Mouse (Mus musculus) inflammation-experienced regulatory T-cells, adult 6 months (primary cell): ENCODE results near the gene Vcpkmt. TPM values are rescaled to one million over a fixed set of nuclear protein-coding genes. Genes with fewer than 3 reads are reported as not detected.

ENCODE experiments used
- ATAC-seq: one replicate; pipeline ENCODE4 v1.8.0; 2017
- polyA plus RNA-seq, 3 experiments: library from polyadenylated mRNA; unstranded; fragments of 100-300 nt; shearing (Covaris generic); gene quantifications; one replicate each; pipeline ENCODE4 v1.2.1; 2017

Gene Vcpkmt
- polyA plus RNA-seq, 3 experiments from 2014 or later = 12.5 to 22.1 (median 14.0) TPM

DNA sequence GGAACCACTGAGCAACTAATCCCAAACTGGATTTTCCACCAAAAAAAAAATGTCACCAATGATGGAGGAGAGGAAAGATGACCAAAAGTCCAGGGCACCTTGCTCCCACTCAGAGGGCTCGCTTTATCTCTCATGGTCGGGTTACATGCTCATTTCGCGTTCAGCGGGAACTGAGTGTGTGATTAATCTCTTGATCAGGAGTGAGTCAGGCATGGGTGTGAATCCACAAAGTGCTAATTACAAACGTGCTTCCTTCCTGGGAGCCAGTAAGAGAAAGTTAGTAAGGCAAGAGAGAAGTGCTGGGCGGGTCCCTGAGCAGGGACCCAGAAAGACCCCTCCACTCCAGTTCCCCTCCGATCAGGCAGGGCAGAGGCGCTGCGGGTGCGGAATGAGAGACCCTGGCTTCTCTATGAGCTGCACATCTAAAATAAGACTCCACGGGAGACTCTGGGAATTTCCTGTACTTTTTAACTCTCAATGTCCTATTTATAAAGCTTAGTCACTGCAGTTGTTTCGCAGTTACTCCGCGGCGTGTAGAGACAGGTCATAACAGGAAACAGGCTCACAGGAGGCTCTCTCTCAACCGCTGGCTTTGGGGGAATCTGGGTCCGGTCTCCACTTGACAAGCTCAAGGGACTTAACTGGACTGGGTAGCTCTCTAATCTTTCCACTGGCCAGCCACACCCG, 45.0 kb downstream of the Vcpkmt start:
- peak; percentile 74 for ATAC-seq

DNA sequence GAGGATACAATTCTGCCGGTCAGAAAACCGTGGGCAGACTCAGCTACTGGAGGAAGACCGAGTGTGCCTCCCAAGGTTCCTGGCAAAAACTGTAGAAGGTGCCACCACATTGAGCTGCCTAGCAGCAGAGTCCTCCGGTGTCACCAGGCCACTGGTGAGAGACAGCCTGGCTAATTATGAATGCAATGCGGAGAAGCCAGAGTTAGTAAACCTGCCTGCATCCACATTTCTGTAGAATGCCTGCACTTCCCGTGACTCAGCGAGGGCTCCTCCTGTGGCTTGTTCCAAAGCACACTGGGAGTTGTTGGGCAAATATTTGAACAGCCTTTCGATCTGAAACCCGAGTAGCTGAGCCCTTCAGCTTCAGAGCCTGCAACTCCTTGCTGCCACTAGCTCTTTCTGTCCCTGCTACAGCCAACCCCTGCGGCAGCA, 45.6 kb downstream of the Vcpkmt start:
- no peak for ATAC-seq

DNA sequence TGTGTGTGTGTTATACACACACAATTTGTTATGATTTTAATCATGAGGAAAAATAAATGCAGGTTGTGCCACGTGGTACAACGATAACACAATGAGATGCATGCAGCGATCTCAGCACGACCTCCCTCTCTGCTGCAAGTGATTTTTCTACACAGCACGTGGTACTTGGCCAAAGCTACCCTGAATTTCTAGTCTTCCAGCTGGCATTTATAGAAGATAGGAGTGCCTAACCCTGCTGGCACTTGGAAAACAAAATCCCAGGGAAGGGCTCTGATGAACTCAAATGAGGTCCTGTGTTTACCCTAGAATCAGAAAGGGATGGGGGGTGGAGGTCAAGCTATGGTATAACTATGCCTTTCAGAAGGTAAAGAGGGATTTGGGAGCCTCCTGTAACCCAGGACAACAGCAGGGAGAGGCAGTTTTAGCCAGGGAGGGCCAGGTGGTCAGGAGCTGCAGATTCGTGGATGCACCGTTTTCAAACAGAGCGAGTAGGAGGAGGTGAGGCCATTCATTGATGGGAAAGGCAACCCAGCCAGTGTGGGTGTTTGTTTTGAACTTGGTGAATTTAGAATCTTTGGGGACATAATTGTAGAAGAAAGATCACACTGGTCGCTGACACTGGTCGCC, 46.1 kb downstream of the Vcpkmt start:
- no peak for ATAC-seq

DNA sequence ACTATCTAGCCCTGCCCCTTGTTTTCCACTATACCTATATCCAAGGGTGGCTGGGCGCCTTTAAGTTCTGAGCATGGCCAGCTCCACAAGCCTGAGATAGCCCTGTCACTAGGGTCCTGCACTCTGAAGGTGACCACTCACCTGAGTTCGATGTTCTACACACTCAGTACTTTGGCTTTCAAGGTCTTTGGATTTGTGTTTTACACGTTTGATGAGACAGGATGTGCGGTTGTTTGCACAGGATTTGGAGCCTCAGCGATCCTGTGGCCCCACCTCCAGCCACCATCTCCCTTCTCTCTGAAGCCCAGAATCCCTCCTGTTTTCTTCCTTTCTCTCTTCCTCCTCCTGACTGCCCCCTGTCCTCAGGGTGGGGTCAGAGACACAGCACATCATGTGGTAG, 49.6 kb downstream of the Vcpkmt start:
- no peak for ATAC-seq

DNA sequence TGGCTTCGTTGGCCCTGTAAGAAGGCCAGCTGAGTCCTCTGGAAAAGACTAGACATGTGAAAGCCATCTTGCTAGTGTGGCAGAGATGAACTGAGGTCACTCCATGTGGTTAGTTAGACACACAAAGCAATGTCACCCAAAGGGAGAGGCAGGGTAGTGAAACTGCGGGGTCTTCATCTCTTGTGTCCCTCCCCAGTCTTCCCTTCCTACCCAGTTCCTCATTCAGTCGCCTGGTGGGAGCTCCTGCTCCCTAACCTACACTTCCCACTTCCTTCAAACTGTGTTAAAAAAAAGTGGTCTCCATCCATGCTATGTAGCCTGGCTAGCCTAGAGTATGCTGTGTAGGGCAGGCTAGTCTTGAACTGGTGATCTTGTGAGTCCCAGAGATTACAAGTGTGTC, 50.3 kb downstream of the Vcpkmt start:
- no peak for ATAC-seq

DNA sequence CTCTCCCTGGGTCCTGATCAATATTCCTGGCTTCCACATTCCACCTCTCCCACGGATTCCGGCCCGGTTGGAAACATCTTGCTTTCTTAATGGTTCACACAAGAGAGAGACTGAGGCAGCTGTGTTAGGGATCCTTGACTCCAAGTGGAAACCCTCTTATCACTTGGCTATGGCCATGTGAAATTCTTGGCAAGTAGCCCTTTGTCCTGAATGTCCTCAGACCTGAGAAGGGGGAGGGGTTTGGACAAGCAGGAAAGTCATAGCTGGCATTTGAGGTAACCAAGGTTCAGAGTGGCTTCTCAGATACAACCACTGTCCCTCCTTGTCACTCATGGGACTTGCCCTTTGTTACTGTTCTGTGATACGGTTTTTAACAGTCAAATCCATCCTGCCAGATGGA, 50.7 kb downstream of the Vcpkmt start:
- ATAC-seq = no peak

DNA sequence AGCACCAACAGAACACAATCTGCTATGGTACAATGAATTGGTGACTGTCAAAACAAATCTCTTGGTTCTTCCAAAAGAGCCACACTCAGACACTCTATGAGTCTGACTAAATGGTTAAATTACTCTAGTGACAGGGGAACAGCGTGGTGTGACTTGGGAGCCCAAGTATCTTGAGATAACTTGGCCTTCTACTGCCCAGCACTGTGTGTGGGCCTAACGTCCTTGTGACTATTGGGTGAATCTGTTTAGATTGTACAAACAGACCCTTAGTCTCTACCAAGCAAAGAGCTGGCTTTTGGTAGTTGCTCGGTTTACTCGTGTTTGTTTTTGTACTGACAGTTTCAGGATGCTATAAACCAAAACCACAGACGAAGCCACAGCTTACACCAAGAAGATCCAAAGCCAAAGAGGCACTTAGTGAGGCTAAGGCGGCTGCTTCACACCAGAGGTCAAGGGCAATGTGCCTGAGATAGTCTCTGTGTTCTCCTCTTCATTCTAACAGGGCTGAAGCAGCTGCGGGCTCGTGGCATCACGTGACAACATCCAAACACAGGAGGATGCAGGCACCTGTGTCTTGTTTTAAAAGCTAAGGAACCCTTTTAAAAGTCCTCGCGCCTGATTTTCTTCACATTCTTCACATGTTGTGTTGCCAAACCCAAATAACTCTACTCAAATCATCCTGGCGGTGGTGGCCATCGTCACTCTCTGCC, 53.0 kb downstream of the Vcpkmt start:
- ATAC-seq = peak; percentile 62

DNA sequence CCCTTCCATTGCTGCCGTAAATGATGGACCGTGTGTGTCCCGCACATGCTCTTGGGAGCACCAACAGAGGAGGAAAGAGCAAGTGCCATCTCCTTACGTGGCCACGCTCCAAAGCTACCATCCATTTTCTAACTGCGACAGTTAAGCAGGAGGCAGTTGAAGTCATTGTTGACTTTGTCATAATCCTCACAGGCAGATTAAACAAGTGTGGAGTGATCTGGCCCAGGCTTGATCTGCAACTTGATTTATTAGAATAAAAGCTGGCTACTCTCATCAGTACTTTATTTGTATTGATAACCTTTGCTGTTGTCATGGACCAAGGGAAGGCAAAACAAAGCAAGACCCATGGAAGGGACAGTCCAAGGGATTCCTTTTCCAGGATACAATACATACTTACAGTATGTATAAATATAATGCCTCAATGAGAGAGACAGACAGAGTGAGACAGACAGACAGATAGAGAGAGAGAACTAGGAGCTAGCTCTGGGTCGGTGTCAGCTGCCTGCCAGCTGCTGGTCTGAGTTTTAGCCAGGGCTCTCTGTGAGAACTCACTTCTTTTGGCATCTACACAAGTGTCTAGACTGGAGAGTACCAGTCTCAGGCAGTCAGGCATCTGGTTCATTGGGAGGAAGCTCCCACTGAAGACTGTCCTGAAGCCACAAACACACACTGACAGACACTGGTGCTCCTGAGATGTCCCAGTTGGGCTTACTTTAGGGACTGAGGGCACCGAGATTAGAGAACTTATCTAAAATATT, 54.4 kb downstream of the Vcpkmt start:
- ATAC-seq = no peak

Other genes starting within 250 kb of the Vcpkmt start
- gene Nemf, start 225.9 kb downstream of the Vcpkmt start, polyA plus RNA-seq = 100 to 1,000 TPM; 135 to 198 (median 180) TPM
- 10 to 100 TPM; 40.5 to 93.3 (median 88.9) TPM for gene Arf6, start 210.9 kb downstream of the Vcpkmt start, polyA plus RNA-seq
- not detected for gene Gm9887, start 210.6 kb downstream of the Vcpkmt start, polyA plus RNA-seq
- gene Sos2, start 98.8 kb upstream of the Vcpkmt start, polyA plus RNA-seq = 10 to 100 TPM; 13.4 to 23.9 (median 14.5) TPM
- 1 to 10 TPM; 2.8 to 3.2 (median 2.9) TPM for gene L2hgdh, start 141.8 kb upstream of the Vcpkmt start, polyA plus RNA-seq
- gene Atp5s, start 141.9 kb upstream of the Vcpkmt start, polyA plus RNA-seq = 10 to 100 TPM; 12.0 to 17.0 (median 14.8) TPM
- not detected for gene Cdkl1, start 208.2 kb upstream of the Vcpkmt start, polyA plus RNA-seq